Mouse (Mus musculus) cerebellum, postnatal 4 days (tissue): Measurements from ENCODE around the gene Rfc2.

Experiments
- DNase-seq, 2 experiments: peaks; one replicate each; pipeline ENCODE4 v3.0.0; 2022; ENCODE audit warnings: low spot score in 2 of 2, mixed read lengths in 1 of 2

Rfc2 gene

DNA sequence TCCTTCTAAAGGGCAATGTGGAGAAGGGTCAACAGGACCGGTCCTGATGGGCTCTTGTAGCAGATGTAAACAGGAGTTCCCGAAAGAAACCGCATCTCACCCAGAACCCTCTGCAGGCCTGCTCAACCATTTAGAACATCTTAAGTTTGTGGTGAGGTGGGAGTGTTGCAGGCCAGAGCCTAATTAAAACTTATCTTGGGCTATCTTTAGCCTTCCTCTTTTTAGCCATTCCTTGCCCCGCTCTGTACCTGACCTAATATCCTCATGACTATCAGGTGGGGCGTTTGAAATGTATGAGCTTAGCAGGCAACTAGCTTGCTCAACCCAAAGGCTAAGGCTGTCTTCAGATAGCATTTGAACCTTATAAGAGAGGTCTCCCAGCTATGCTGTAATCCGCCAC, 15.5 kb upstream of the Rfc2 start:
- DNase-seq, result no peak

DNA sequence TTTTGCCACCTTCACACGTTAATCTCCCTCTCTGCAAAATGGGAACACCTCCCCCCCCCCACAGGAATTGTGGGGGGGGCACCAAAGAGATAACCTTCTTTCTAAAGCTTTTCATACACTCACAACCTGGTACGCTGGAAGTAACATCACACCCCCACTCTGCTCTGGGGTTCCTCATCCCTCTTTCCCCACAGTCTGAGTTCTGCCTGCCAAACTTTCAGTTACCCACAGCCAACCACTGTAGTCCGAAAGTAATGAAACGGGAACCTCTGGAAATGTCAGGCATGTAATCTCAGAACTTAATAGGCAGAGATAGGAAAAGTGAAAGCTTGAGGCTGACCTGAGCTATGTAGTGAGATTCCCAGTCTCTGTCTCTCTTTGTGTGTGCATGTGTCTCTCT, 13.7 kb upstream of the Rfc2 start:
- no peak for DNase-seq

DNA sequence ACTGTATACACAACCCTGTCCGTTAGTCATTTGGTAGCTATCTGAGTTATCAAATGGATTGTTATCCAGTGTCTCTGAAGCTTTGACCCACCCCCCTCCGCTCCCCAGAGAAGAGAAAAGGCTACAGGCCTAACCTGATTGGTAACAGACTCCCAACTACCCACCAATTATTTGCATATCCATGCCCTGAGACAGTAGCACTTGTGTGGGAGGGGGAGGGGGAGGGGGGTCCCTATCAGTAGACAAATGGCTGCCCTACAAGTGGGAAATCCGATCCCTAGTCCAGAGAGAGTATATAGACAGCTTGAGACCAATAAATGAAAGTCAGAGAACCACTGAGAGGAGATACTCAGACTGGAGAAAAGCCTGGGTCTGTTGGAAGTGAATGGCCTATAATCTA, 13.1 kb upstream of the Rfc2 start:
- no peak for DNase-seq

DNA sequence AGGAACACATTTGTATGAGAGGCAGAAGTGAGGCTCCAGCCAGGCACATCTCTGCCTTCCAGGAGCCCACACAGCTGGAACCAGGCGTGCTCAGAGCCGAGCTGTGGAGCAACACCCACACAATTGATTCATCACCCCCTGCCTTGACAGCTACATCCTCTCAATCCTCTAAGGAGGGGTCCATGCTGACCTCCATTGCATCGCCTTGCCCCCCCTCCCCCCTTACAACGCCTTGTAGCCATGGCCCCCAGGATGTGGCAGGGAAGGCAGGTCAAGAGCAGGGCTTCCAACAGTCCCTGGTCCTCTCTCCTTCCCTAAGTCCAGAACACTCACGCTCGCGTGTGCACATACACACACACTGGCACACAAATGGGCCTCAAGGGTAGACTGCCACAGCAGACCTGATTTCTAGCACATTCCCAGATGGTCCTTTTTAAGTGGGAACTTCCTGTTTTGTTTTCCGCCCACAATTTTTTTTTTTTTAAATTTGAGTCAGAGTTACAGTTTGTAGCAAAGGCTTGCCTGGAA, 12.1 kb upstream of the Rfc2 start:
- DNase-seq, result no peak

DNA sequence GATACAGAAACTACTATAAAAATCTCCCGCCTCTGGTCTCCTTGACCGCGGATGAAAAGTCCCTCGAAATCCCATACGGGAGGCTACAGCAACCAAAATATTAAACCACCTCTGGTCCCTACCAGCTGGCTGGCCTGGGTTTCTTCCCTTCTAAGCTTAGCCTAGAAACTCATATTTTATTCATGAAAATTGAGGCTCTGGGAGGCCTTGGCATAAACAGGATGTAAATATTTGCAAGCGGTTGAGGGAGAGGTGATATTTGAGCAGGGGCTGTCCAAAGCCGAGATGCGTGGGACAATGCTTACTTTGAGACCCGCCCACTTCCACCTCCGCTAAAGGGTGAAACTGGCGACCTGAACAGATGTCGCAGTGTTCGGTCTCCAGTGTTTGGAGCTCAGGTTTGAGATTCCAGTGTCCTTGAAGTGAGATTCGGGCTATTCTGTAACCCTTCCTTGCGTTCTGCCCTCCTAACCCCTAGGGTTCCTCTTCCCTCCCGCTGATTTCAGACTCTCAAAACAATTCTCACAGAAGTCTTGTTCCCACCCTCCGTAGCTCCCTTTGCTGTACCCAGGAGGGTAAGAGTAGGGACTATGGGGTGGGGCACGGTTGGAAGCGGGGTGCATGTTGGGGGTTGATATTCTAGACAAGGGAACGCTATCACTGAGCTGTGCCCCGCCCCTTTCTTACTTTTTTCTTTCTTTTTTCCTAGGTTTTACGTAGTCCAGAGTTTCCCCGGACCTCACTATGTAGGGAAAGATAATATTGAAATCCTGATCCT, 9.2 kb upstream of the Rfc2 start:
- DNase-seq, result peak in 1 of 2 experiments; percentile 18

DNA sequence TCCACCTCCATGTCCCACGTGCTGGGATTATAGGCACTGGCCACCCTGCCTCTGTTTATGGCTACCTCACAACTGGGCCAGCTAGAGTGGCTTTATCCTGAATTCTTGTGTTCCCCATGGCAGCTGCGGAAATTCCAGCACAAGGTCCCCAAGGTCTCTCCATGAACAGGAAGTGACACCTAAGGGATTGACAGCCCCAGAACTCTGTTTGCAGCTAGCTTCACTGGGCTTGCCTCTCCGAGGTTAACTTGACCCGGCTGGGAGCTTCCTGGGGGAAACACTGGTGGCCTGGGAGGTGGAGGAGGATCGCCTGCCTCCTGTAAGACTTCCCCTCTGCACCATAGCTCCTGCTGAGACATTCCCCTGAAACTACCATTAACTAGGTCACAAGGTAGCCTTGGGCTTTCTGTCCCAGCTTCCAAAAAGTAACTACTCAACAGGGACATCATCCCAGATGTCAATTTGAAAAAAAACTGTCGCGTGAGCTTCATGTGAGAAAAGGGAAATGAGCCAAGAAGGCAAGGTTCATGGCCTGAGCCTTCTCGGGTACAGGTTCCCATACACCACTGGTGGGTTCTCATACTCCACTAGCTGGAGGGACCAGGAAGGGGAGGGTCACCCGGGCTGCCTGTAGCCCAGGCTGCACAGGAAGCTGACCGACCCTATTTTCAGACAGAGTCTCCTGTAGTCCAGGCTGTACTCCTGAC, 8.5 kb upstream of the Rfc2 start:
- DNase-seq, result no peak

DNA sequence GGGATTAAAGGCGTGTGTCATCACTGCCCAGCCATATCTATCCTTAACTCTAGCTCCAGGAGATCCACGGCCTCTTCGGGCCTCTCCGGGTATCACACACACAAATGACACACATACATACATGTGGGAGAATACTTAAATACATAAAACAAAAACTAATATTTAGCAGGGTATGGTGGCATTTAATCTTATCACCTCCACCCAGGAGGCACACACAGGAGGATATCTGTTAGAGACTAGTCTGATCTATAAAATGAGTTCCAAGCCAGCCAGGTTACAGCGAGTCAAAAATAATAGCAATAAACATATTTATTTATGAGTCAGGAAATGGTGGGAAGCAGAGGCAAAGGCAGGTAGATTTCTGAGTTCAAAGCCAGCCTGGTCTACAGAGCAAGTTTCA, 5.3 kb upstream of the Rfc2 start:
- no peak for DNase-seq

DNA sequence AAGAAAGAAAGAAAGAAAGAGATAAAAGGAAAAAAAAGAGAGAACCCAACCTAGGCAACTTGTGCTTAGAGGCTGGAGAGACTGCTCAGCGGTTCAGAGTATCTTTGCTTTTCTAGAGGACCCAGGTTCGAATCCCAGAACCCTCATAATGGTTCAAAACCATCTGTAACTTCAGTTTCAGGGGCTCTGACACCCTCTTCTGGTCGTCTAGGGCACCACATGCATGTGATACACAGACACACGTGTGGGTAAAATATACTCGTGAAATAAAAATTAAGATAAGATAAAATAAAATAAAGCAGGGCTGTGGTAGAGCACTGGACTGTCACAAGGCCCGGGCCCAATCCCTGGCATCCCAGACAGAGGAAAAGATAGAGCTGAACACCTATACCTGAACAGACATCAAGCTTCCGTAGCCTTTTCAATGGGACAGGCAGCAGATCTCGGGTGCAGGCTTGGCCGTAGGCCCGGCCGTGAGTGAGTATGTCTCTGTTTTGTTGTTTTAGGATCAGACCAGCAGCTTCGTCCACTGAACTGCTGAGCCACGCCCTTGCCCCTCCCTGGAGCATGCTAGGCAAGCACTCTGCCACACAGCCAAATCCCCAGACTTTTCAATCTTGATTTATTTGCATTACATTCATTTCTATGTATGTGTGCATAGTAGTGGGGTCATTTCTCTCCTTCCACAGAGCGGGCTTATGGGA, 4.5 kb upstream of the Rfc2 start:
- no peak for DNase-seq

DNA sequence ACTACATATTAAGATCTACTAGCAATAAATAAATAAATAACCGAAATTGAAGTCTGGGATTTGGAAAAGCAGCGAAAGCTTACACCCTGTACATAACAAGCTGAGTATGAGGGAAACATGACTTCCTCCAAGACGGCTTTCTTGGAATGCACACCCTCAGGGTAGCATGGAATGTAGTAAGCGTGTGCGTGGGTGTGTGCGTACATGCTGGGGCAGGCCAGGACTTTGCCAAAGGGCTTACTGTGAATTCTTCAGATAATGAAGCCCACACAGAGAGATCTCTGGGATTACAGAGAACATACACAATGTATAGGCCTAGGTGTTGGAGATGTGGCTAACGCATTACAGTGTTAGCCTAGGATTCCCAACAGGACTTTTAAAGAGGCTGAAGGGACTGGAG, 3.6 kb upstream of the Rfc2 start:
- DNase-seq, result no peak

DNA sequence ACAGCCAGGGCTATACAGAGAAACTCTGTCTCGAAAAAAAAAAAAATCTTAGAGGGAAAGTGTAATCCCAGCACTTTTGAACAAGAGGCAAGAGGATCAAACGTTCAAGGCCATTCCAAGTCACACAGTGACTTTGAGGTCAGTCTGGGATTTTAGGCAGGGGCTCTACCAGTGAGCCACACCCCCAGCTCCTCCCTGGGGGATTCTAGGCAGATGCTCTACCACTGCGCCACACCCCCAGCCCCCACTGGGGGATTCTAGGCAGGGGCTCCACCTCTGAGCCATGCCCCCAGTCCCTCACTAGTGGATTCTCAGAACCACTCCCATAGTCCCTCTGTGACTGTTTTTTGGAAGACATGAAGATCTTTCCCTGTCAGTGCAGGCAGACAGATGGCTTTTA, 2.0 kb upstream of the Rfc2 start:
- no peak for DNase-seq

DNA sequence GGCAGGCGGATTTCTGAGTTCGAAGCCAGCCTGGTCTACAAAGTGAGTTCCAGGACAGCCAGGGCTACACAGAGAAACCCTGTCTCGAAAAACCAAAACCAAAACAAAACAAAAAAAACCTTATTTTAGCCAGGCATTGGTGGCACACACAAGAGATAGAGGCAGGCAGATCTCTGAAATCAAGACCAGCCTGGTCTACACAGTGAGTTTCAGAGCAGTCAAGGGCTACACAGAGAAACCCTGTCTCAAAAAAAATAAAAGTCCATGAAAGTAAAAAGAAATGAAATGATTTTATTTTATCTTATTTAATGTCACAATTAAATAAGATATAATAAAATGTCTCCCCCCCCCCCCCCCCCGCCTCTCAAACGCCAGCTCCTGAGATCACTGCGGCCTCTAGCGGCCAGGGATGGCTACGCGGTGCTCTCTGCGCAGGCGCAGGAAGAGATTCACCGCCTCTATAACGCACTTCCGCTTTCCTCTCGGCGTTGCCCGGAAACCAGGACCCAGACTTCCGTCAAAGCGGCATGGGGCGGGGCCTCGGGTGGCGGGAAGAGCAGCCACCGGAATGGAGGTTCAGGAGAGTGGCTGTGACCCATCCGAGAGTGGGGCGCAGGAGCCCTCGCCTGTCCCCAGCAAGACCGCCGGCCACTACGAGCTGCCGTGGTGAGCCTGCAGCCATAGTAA, 1.2 kb downstream of the Rfc2 start:
- peak; percentile 93 to 98 for DNase-seq

DNA sequence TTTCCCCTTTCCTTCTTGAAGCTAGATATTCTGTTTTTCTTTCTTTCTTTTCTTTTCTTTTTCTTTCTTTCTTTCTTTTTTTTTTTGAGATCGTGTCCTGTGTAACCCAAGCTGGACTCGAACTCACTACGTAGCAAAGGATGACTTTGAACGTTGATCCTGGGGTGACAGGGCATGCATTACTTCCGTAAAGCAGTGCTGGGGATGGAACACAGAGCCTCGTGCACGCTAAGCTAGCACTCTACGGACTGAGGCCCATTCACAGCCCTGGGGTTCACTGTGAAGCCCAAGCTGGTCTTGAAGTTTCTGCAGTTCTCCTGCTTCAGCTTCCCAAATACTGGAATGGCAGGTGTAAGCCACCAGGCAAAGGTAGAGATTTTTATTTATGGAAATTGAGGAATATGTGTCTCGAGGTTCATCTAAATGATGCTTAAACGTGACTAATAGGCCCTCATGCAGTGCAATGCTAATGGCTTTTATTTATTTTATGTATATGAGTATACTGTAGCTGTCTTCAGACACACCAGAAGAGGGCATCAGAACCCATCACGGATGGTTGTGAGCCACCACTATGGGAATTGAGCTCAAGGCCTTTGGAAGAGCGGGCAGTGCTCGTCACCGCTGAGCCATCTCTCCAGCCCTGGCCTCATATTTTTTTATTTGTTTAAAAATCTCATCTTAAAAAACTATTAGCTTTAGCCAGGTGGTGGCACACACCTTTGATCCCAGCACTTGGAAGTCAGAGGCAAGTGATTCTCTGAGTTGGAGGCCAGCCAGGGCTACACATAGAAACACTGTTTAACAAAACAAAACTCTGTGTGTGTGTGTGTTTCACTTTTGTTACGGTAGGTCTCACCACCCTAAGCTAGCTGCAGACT, 2.1 kb downstream of the Rfc2 start:
- no peak for DNase-seq

DNA sequence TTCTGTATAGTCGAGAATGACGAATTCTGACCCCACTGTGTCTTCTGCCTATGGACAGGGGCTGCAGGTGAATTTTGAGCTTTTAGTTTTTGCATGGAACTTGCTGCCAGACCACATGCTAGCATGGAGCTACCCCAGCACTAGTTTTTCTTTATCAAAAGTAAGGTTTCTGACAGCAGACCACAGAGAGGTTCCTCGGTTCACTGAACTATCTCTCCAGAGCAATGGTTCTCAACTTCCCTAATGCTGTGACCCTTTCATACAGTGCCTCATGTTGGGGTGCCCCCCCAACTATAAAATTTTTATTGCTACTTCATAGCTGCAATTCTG, 2.7 kb downstream of the Rfc2 start:
- DNase-seq, result no peak

DNA sequence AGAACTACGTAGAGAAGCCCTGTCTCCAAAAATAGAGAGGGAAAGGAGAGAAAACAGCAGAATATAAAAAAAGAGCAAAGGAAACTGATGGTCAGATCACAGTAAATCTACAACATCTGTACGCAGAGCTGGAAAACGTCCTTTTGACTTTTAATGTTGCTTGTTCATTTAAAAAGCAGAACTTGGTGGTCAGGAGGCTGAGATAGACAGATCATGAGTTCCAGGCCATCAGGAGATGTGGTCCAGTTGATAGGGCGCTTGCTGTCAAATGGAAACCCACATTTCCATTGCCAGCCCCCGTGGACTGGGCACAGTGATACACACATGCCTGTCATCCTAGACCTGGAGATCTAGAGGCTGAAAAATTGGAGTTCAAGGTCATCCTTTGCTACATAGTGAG, 3.6 kb downstream of the Rfc2 start:
- DNase-seq, result no peak

DNA sequence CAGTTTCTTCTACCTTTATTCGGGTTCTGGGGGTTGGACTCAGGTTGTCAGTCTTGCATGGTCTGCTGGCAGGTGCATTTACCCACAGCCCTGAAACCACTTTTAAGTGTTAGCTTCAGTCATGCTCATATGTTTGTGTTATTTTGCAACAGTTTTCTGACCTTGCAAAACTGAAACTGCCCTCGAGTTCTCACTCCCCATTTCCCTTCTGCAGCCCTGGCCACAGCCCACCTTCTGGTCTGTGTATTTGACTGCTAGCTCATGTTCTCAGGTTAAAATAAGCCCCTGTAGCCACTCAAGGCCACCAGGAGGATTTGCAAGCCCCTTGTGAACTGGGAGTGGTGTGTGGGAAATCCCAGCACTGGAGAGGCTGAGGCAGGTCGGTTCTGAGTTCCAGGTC, 8.7 kb downstream of the Rfc2 start:
- DNase-seq, result no peak

DNA sequence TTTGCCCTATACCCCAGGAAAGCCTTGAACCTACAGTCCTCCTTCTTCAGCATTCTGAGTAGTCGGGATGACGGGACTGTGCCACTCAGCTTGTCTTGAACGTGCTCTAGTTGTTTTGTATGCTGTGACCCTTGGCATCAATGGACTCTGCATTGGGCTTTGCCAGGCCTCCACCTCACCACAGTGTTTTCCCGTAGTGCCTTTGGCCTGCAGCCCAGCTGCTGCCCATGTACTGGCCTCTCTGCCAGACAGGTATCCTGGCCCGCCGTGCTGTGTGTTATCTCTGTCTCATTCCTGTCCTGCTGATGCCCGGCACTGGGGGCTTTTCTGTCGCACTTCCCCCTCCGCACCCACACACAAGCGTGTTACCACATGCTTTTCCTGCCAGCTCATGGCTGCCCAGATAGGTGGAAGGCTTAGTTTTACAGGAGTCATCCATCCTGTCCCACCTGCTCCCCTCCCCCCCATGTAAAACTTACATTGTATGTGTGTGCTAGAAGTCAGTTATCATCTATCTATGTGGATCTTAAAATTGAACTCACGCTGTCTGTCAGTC, 10.9 kb downstream of the Rfc2 start:
- DNase-seq, result no peak

DNA sequence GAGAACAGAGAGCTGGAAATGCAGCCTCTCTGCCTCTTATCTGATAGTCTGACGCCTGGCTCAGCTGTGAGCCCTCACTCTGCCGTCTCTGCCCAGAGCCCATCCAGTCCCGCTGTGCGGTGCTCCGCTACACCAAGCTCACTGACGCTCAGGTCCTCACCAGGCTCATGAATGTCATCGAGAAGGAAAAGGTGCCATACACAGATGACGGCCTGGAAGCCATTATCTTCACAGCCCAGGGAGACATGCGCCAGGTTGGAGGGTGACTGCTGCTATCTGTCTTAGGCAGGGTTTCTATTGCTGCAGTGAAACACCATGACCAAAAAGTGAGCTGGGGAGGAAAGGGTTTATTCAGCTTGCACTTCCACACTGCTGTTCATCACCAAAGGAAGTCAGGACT, 11.9 kb downstream of the Rfc2 start:
- DNase-seq, result no peak

DNA sequence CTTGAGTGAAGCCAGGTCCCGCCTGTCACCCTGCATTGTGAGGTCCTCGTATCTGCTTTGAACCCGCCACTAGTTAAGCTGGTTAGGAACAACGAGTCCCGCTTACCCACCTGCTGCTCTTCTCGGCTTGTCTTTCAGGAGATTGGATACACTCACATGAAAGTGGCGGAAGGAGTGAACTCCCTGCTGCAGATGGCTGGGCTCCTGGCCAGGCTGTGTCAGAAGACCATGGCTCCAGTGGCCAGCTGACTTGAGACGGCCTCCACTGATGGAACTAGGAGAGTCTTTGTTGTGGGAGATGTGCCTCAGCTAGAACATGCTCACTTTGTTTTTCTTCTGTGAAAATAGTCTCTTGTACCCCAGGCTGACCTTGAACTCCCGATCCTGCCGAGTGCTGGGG, 16.5 kb downstream of the Rfc2 start:
- DNase-seq, result peak in 1 of 2 experiments; percentile 38

DNA sequence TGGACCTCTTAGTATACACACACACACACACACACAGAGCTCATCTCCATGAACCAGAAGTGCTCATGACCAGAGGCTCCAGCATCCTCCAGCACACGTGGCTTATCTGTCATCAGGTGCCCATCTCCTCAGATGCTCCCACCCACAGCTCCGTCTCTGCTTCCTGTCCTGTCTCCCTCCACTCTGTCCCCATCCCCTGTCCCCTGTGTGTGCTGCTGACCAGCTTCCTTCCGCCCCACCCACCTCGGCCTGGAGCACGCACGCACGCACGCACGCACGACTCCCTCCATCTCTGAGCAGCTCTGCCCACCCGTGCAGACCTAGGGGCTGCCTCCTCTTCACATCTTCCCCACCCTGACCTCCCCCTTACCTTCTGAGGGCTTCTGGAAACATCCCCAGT, 23.2 kb downstream of the Rfc2 start:
- DNase-seq, result no peak

DNA sequence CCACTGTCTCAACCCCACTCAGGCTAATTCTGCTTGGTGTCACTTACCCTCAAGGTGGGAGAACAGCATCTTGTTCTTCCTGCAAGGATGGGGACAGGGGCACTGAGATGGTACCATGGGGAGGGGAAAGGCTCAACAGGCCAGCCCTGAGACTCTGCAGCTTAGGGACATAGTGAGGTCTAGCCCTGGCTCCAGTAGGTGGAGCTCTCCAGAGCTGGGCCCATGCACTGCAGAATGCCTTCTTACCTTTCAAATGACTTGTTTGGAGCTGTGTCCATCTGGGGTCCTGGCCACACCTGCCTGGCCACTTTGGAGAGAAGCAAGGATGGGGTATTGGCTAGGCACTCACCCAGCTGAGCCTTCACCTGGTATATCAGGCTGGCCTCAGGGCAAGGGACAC, 25.1 kb downstream of the Rfc2 start:
- DNase-seq, result no peak

DNA sequence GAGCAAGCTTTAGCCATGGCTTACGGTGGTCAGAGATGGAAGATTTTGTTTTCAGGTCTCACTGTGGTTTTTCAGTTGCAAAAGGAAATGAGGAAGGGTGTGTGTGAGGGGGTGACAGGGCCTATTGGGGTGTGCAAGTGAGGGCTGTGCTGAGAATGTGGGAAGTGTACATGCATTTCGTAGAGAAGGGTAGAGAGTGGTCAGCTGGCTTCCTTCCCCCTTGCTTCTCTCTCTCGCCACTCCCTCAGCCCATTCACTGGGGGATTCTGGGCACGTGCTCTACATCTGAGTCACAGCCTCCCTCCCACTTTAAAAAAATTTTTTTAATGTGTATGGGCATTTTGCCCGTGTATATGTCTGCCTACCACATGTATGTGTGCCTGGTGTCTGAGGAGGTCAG, 26.0 kb downstream of the Rfc2 start:
- DNase-seq, result no peak
